Mouse (Mus musculus) limb, embryonic 11.5 days (tissue): ENCODE results near the gene Trhr2. TPM values are rescaled to one million over a fixed set of nuclear protein-coding genes. Genes with fewer than 3 reads are reported as not detected.

ENCODE experiments used
- ATAC-seq: fragments of 200-750 bp; cut with Nextera tagmentation; 2 replicates; pipeline ENCODE4 v1.8.0; 2017; ENCODE audit warnings: low read depth; ENCODE audit not compliant: insufficient number of reproducible peaks, low FRiP score, low TSS enrichment
- DNase-seq: peaks from one replicate; pipeline ENCODE4 v3.0.0-alpha.2; 2015; ENCODE audit warnings: low spot score
- H3K27ac ChIP-seq: fragments of 300-500 bp; sonication (generic); replicated peaks from 2 replicates; pipeline ENCODE4 v1.5.1; 2014; ENCODE audit warnings: low read depth, mild to moderate bottlenecking, low read length
- H3K27me3 ChIP-seq: fragments of 300-500 bp; sonication (generic); 2 replicates; pipeline ENCODE4 v1.6.1; 2014; ENCODE audit warnings: mild to moderate bottlenecking, low read length, mixed read lengths; ENCODE audit not compliant: control insufficient read depth, insufficient read depth
- H3K36me3 ChIP-seq: fragments of 300-500 bp; sonication (generic); 2 replicates; pipeline ENCODE4 v1.6.1; 2014; ENCODE audit warnings: mild to moderate bottlenecking, low read length, moderate library complexity, mixed read lengths; ENCODE audit not compliant: control insufficient read depth, insufficient read depth
- H3K4me1 ChIP-seq: fragments of 300-500 bp; sonication (generic); 2 replicates; pipeline ENCODE4 v1.6.1; 2014; ENCODE audit warnings: low read length, mixed read lengths; ENCODE audit not compliant: control insufficient read depth, insufficient read depth
- H3K4me2 ChIP-seq: fragments of 300-500 bp; sonication (generic); 2 replicates; pipeline ENCODE4 v1.6.1; 2014; ENCODE audit warnings: low read depth, mild to moderate bottlenecking, moderate library complexity; ENCODE audit not compliant: severe bottlenecking
- H3K4me3 ChIP-seq: fragments of 300-500 bp; sonication (generic); 2 replicates; pipeline ENCODE4 v1.5.1; 2014; ENCODE audit warnings: low read depth, low read length
- H3K9ac ChIP-seq: fragments of 300-500 bp; sonication (generic); 2 replicates; pipeline ENCODE4 v1.6.1; 2014; ENCODE audit warnings: mild to moderate bottlenecking, low read length
- H3K9me3 ChIP-seq: fragments of 300-500 bp; sonication (generic); 2 replicates; pipeline ENCODE4 v1.6.1; 2016; ENCODE audit warnings: low read length; ENCODE audit not compliant: control insufficient read depth
- WGBS: fragments of 180-500 bp; shearing (Covaris S2); extraction: QIAGEN DNeasy Blood & Tissue Kit; methylation state at CpG from one replicate; pipeline ENCODE4 v1.1.7; 2014; 5-methylcytosine and 5-hydroxymethylcytosine counted together
- polyA plus RNA-seq: library from polyadenylated mRNA; unstranded; fragments of >200 nt; fragmentation: Nextera tagmentation; extraction: Ambion mirVana; gene quantifications from 2 replicates; pipeline ENCODE4 v1.2.1, GENCODE M21; 2014

Gene Trhr2
- polyA plus RNA-seq, 1 experiment from 2014 or later = not detected

DNA sequence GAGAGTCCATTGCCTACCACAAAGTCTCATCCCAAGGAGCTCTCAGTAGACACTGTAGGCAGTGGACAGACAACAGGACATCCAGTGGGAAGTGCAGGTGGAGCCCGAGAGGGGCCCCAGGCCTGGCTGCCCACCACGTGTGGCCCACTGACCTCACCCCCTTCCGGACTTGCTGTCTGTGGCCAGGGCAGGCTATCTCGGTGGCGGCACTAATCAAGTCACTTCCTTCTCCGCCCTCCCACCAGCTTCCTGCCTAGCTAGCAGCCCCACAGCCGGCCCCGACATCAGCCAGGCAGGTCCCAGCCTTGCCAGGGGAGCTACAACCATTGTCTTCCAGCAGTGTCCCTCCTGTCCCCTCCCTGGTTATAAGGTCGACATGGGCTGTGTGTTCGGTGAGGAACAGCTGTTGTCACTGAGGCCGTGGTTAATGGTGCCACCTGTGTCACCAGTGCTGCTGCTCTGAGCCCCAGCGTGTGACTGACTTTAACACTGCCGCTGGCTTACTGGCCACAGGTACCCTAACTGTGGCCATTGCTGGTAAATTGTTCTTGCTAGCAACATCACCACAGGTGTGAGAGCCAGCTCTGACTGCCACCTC is 45.5 kb downstream of the Trhr2 start:
- no peak for ATAC-seq
- Histone ChIP-seq H3K9ac (no peak overlapping the region), H3K4me1 (peaks cover 6% of the 10 kb centered on the region; the same call in 1 of the 2 replicates), H3K27ac (no peak overlapping the region), H3K36me3 (no peaks in the 10 kb centered on the region; the same call in 1 of the 2 replicates), H3K4me2 (no peak overlapping the region), H3K9me3 (no peaks in the 10 kb centered on the region), H3K27me3 (no peaks in the 10 kb centered on the region), H3K4me3 (no peak overlapping the region)
- no peak for DNase-seq
- 52% methylated on average over 13 of the region's 13 CpGs for WGBS

DNA sequence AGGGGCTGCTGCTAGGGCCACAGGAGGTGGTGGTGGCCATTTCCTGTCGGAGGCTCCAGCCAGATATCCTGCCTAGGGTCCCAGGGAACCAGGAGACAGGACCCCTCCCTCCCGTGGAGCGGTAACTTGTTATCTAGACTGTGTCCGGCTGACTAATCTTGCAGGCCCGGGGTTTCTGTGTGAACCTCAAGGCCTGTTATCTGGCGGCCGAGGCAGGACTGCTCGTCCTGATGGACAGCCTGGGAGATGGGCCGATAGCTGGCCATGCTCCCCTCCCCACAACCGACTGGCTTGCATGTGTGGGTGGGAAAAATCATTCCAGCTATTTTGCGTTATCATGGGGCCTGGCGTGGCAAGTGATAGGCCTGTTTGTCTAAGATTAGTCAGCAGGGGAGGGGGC is 47.2 kb downstream of the Trhr2 start:
- H3K4me1 ChIP-seq = peaks cover 6% of the 10 kb centered on the region; the same call in 1 of the 2 replicates
- no peak for DNase-seq
- WGBS = 58% methylated on average over 12 of the region's 12 CpGs
- no peak overlapping the region for H3K4me3 ChIP-seq
- no peaks in the 10 kb centered on the region for H3K27me3 ChIP-seq
- no peaks in the 10 kb centered on the region; the same call in 1 of the 2 replicates for H3K36me3 ChIP-seq
- H3K9ac ChIP-seq = no peak overlapping the region
- ATAC-seq = no peak
- no peak overlapping the region for H3K27ac ChIP-seq
- no peak overlapping the region; the same call in 1 of the 2 replicates for H3K4me2 ChIP-seq
- H3K9me3 ChIP-seq = no peaks in the 10 kb centered on the region

DNA sequence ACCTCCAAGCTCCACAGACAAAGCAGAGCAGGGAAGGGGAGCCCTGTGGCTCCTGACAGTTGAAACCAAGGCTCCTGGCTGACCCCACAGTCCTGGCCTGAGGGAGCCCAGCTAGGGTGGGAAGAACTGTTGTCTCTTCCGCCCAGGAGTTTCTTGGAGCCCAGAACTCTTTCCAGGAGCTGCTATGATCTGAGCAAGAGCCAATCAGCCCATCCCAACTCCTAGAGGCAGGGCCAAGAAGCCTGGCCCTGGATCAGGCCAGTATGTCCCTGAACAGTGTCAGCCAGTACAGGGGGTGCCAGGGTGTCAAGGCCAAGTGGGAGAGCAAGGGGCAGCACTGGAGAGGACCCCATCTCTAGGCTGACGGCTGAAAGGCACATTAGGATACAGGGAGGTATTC is 48.0 kb downstream of the Trhr2 start:
- H3K9ac ChIP-seq = no peak overlapping the region
- no peak for ATAC-seq
- no peaks in the 10 kb centered on the region; the same call in 1 of the 2 replicates for H3K36me3 ChIP-seq
- 77% methylated on average over 2 of the region's 2 CpGs for WGBS
- no peak overlapping the region for H3K4me2 ChIP-seq
- no peak overlapping the region for H3K4me3 ChIP-seq
- H3K27me3 ChIP-seq = no peaks in the 10 kb centered on the region
- no peak for DNase-seq
- peaks cover 6% of the 10 kb centered on the region; the same call in 1 of the 2 replicates for H3K4me1 ChIP-seq
- no peaks in the 10 kb centered on the region for H3K9me3 ChIP-seq
- H3K27ac ChIP-seq = no peak overlapping the region

GRCm38 (mm10) chr8:122311115-122311514 is 49.4 kb downstream of the Trhr2 start:
- peaks cover 6% of the 10 kb centered on the region; the same call in 1 of the 2 replicates for H3K4me1 ChIP-seq
- H3K9ac ChIP-seq = no peak overlapping the region
- ATAC-seq (no peak), DNase-seq (no peak)
- no peak overlapping the region for H3K27ac ChIP-seq
- no peaks in the 10 kb centered on the region for H3K9me3 ChIP-seq
- WGBS = 80% methylated on average over 2 of the region's 2 CpGs
- no peak overlapping the region for H3K4me3 ChIP-seq
- no peaks in the 10 kb centered on the region for H3K27me3 ChIP-seq
- H3K4me2 ChIP-seq = no peak overlapping the region
- no peaks in the 10 kb centered on the region; the same call in 1 of the 2 replicates for H3K36me3 ChIP-seq

GRCm38 (mm10) chr8:122309272-122309671 is 51.3 kb downstream of the Trhr2 start:
- H3K4me1 ChIP-seq = no peaks in the 10 kb centered on the region
- no peak overlapping the region for H3K4me2 ChIP-seq
- H3K27me3 ChIP-seq = no peaks in the 10 kb centered on the region
- H3K27ac ChIP-seq = no peak overlapping the region
- H3K9me3 ChIP-seq = no peaks in the 10 kb centered on the region
- H3K36me3 ChIP-seq = no peaks in the 10 kb centered on the region; the same call in 1 of the 2 replicates
- ATAC-seq = no peak
- no peak for DNase-seq
- WGBS = 82% methylated on average over 12 of the region's 12 CpGs
- no peak overlapping the region for H3K4me3 ChIP-seq
- H3K9ac ChIP-seq = no peak overlapping the region

DNA sequence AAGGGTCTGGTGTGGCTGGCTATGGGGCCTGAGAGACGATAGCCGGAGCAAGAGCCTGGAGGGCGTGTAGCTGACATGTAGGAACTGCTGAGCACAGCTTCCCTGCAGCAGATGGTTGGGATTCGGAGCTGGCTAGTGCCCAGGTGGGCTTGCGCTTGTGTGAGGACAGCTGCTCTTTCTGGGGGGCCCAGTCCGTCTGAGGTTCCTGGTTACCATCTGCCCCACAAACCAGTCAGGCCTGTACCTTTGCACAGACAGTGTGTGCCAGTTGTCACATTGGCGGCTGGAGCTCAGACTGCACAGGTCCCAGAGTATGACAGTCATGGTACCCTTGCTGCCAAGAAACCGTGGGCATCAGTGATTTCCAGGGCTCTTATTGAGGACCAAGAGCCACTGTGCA is 52.7 kb downstream of the Trhr2 start:
- 89% methylated on average over 8 of the region's 8 CpGs for WGBS
- Histone ChIP-seq H3K27me3 (no peaks in the 10 kb centered on the region), H3K4me1 (no peaks in the 10 kb centered on the region), H3K27ac (no peak overlapping the region), H3K4me2 (no peak overlapping the region), H3K9ac (no peak overlapping the region), H3K4me3 (no peak overlapping the region), H3K36me3 (no peaks in the 10 kb centered on the region; the same call in 1 of the 2 replicates), H3K9me3 (no peaks in the 10 kb centered on the region)
- ATAC-seq (no peak), DNase-seq (no peak)

Other genes with a start within 250 kb of the Trhr2 start
- 1.3 and 1.4 TPM in 2 replicates for gene Zfpm1, start 78.6 kb downstream of the Trhr2 start, polyA plus RNA-seq
- 45.8 and 52.6 TPM in 2 replicates for gene Zc3h18, start 15.9 kb upstream of the Trhr2 start, polyA plus RNA-seq
- gene Il17c, start 61.3 kb upstream of the Trhr2 start, polyA plus RNA-seq = not detected in 2 replicates
- 80.2 and 82.4 TPM in 2 replicates for gene Cyba, start 72.2 kb upstream of the Trhr2 start, polyA plus RNA-seq
- 51.3 and 51.9 TPM in 2 replicates for gene Mvd, start 82.7 kb upstream of the Trhr2 start, polyA plus RNA-seq
- gene Snai3, start 100.0 kb upstream of the Trhr2 start, polyA plus RNA-seq = not detected in 2 replicates
- gene Rnf166, start 115.3 kb upstream of the Trhr2 start, polyA plus RNA-seq = 35.3 and 36.8 TPM in 2 replicates
- 80.7 and 81.3 TPM in 2 replicates for gene Ctu2, start 115.4 kb upstream of the Trhr2 start, polyA plus RNA-seq
- gene Piezo1, start 190.6 kb upstream of the Trhr2 start, polyA plus RNA-seq = 6.2 and 7.2 TPM in 2 replicates
- 46.4 and 51.7 TPM in 2 replicates for gene Cdt1, start 207.3 kb upstream of the Trhr2 start, polyA plus RNA-seq
- 271 and 284 TPM in 2 replicates for gene Aprt, start 216.2 kb upstream of the Trhr2 start, polyA plus RNA-seq